Mouse (Mus musculus) left cerebral cortex, adult 9 months (tissue): ENCODE results near the gene Zg16.
"Not testable (repeated sequence)": the region's sequence is repeated elsewhere in the genome, so short reads cannot be mapped to it uniquely, and the experiment has no call there.

Experiments
- DNase-seq, 2 experiments: peaks; one replicate each; pipeline ENCODE4 v3.0.0; 2022; ENCODE audit warnings: low spot score in 2 of 2

Gene Zg16

GRCm38 (mm10) chr7:127087278-127088010 is at the start of gene Zg16:
Zg16 (minus strand) TSS chr7:127087328.
- DNase-seq: not testable (repeated sequence)

GRCm38 (mm10) chr7:127136181-127137071 is 49.3 kb upstream of the Zg16 start:
- no peak for DNase-seq

- DNase-seq: no peak
These were observed 47.8 kb upstream of the Zg16 start for GRCm38 (mm10) chr7:127134821-127135447.

GRCm38 (mm10) chr7:127133125-127133524 is 46.0 kb upstream of the Zg16 start:
- DNase-seq: peak in 1 of 2 experiments; percentile 7

- peak in 1 of 2 experiments; percentile 68 for DNase-seq
These were observed 42.5 kb upstream of the Zg16 start for GRCm38 (mm10) chr7:127129638-127130037.

GRCm38 (mm10) chr7:127121911-127122270 is 34.8 kb upstream of the Zg16 start, which contains the start of gene Qprt:
Qprt (minus strand) TSS chr7:127122226.
- no peak for DNase-seq

GRCm38 (mm10) chr7:127121061-127121910 is 34.2 kb upstream of the Zg16 start:
- no peak for DNase-seq

- no peak for DNase-seq
These were observed 31.7 kb upstream of the Zg16 start for GRCm38 (mm10) chr7:127118671-127119445.

- no peak for DNase-seq
These were observed 30.8 kb upstream of the Zg16 start for GRCm38 (mm10) chr7:127117948-127118347.

GRCm38 (mm10) chr7:127116331-127116935 is 29.3 kb upstream of the Zg16 start:
- DNase-seq: peak in 1 of 2 experiments; percentile 33

- no peak for DNase-seq
These were observed 27.8 kb upstream of the Zg16 start for GRCm38 (mm10) chr7:127114920-127115319.

- DNase-seq: no peak
These were observed 26.6 kb upstream of the Zg16 start for GRCm38 (mm10) chr7:127113614-127114259.

GRCm38 (mm10) chr7:127112921-127113597 is 25.9 kb upstream of the Zg16 start:
- no peak for DNase-seq

GRCm38 (mm10) chr7:127112251-127112841 is 25.2 kb upstream of the Zg16 start:
- DNase-seq: peak in 1 of 2 experiments; percentile 47

- peak in 1 of 2 experiments; percentile 46 for DNase-seq
These were observed 24.3 kb upstream of the Zg16 start for GRCm38 (mm10) chr7:127111461-127111860.

GRCm38 (mm10) chr7:127110239-127111007 is 23.3 kb upstream of the Zg16 start:
- peak in 1 of 2 experiments; percentile 82 for DNase-seq

- DNase-seq: no peak
These were observed 18.4 kb upstream of the Zg16 start for GRCm38 (mm10) chr7:127105551-127105950.
